ENCODE assay signal across 8 mouse cellular contexts in genomic region chr8:57653056-57653767, GRCm38 (mm10). TPM values are rescaled to one million over a fixed set of nuclear protein-coding genes. Genes with fewer than 3 reads are reported as not detected.
DNase-seq lines count a peak whose midpoint lies in the region; ATAC-seq and TF ChIP-seq lines count a peak whose summit lies in the region.

No protein-coding gene starts in this region.

- peaks cover 29% of the 10 kb centered on the region for H3K4me1 ChIP-seq in embryonic facial prominence, embryonic 10.5 days
- H3K4me1 ChIP-seq in heart, embryonic 14.5 days (ENCODE audit: control insufficient read depth in 2 of 2, insufficient read depth in 2 of 2, low read length in 2 of 2): peaks cover 0 to 5% of the 10 kb centered on the region in 2 experiments; a peak in 1 of 4 replicates
- H3K4me1 ChIP-seq in kidney, postnatal 0 days (replicated peaks; ENCODE audit: insufficient read depth, low read length): peaks cover 1% of the 10 kb centered on the region; the same call in 1 of the 2 replicates

- H3K9ac ChIP-seq in heart, embryonic 14.5 days (ENCODE audit: low read length): peak overlapping the region; percentile 82
- H3K9ac ChIP-seq in kidney, postnatal 0 days (ENCODE audit: low read depth, low read length): peak overlapping the region; percentile 97

- ATAC-seq in heart, embryonic 14.5 days (ENCODE audit: insufficient number of reproducible peaks, insufficient read depth, low FRiP score, low read depth): peak; percentile 27
- peak; percentile 60 for ATAC-seq in kidney, postnatal 0 days (replicated peaks; ENCODE audit: low FRiP score, low read depth)

- H3K4me2 ChIP-seq in heart, embryonic 14.5 days (ENCODE audit: low read length): peak overlapping the region; percentile 89
- peak overlapping the region; percentile 94 for H3K4me2 ChIP-seq in kidney, postnatal 0 days (ENCODE audit: low read length)

- DNase-seq in CD8-positive naive resting alpha-beta T cell, adult 2 months (ENCODE audit: low read depth in 2 of 2, low spot score in 2 of 2): peak; percentile 26 to 41
- DNase-seq in adrenal gland, adult 2 months: peak; percentile 71
- DNase-seq in embryonic facial prominence, embryonic 10.5 days (ENCODE audit: low spot score): peak; percentile 64
- peak; percentile 81 for DNase-seq in kidney, postnatal 0 days (ENCODE audit: low spot score)
- DNase-seq in lung, postnatal 25 days (ENCODE audit: low spot score): peak; percentile 41
- DNase-seq in retina, embryonic 14.5 days (ENCODE audit: low spot score): peak; percentile 75
- DNase-seq in urinary bladder, adult 2 months (ENCODE audit: low spot score): peak; percentile 41

- H3K36me3 ChIP-seq in embryonic facial prominence, embryonic 10.5 days (replicated peaks): no peaks in the 10 kb centered on the region
- no peaks in the 10 kb centered on the region for H3K36me3 ChIP-seq in heart, embryonic 14.5 days (ENCODE audit: control insufficient read depth, insufficient read depth, low read length)
- H3K36me3 ChIP-seq in kidney, postnatal 0 days (ENCODE audit: insufficient read depth, low read length): no peaks in the 10 kb centered on the region

- H3K27ac ChIP-seq in embryonic facial prominence, embryonic 10.5 days (replicated peaks): peak overlapping the region; percentile 98
- peak overlapping the region in 1 of 2 experiments; percentile 81; a peak in 1 of 4 replicates for H3K27ac ChIP-seq in heart, embryonic 14.5 days (replicated peaks in 1 of 2; ENCODE audit: control insufficient read depth in 1 of 2, insufficient read depth in 1 of 2, low read depth in 2 of 2, low read length in 2 of 2)
- peak overlapping the region; percentile 99 for H3K27ac ChIP-seq in kidney, postnatal 0 days

- TF ChIP-seq CTCF in kidney, postnatal 0 days (IDR thresholded peaks at IDR 0.05; ENCODE audit: low read depth): no peak

- H3K4me3 ChIP-seq in embryonic facial prominence, embryonic 10.5 days: peak overlapping the region; percentile 92
- H3K4me3 ChIP-seq in heart, embryonic 14.5 days (ENCODE audit: control insufficient read depth in 1 of 2, insufficient read depth in 1 of 2, low read depth in 1 of 2, low read length in 2 of 2): peak overlapping the region; percentile 75 to 94
- H3K4me3 ChIP-seq in kidney, postnatal 0 days (replicated peaks; ENCODE audit: low read depth, low read length): peak overlapping the region; percentile 92

- 2% methylated on average over 29 of the region's 38 CpGs for WGBS in embryonic facial prominence, embryonic 10.5 days
- 1% methylated on average over 22 of the region's 38 CpGs for WGBS in heart, embryonic 14.5 days
- WGBS in kidney, postnatal 0 days: under 1% methylated on average over 27 of the region's 38 CpGs

- H3K27me3 ChIP-seq in embryonic facial prominence, embryonic 10.5 days (replicated peaks; ENCODE audit: low read depth, poor library complexity, severe bottlenecking): no peaks in the 10 kb centered on the region
- no peaks in the 10 kb centered on the region for H3K27me3 ChIP-seq in heart, embryonic 14.5 days (ENCODE audit: control insufficient read depth, insufficient read depth, low read length)
- H3K27me3 ChIP-seq in kidney, postnatal 0 days (ENCODE audit: insufficient read depth, low read length): no peaks in the 10 kb centered on the region

- H3K9me3 ChIP-seq in embryonic facial prominence, embryonic 10.5 days: no peaks in the 10 kb centered on the region
- H3K9me3 ChIP-seq in heart, embryonic 14.5 days (ENCODE audit: control insufficient read depth, low read length): no peaks in the 10 kb centered on the region
- H3K9me3 ChIP-seq in kidney, postnatal 0 days (replicated peaks; ENCODE audit: low read length): no peaks in the 10 kb centered on the region

RNA-seq across cellular contexts. Expression of gene Galnt7, which starts 0.4 kb away (rescaled TPM):
- 10 to 100 TPM; 11.0 to 12.6 TPM for total RNA-seq in adrenal gland, adult 2 months (2021)
- polyA plus RNA-seq in adrenal gland, adult 2 months (2012; rRNA removed): 0.84 and 0.95 TPM in 2 replicates
- 23.2 and 24.1 TPM in 2 replicates for polyA plus RNA-seq in embryonic facial prominence, embryonic 10.5 days (2016; fragmentation: Nextera tagmentation; extraction: Ambion mirVana)
- 6.1 and 6.8 TPM in 2 replicates for polyA plus RNA-seq in heart, embryonic 14.5 days (2014; fragmentation: Nextera tagmentation; extraction: Ambion mirVana)
- polyA plus RNA-seq in kidney, postnatal 0 days (2015; fragmentation: Nextera tagmentation; extraction: Ambion mirVana): 14.9 and 16.9 TPM in 2 replicates
- 13.2 and 13.4 TPM in 2 replicates for polyA plus RNA-seq in urinary bladder, adult 2 months (2012; rRNA removed)
